Mouse (Mus musculus): ENCODE measurements at regions not wholly inside any gene's neighbourhood (a gene's known extent, or its start where the extent isn't known, plus 50 kb on each side); places are given as distances from the start of the nearest gene placed in this dataset.
A peak's percentile ranks its signal among the peaks of the same experiment; 100 is the strongest.

GRCm38 (mm10) chr3:149215691-149216090 is 225.3 kb upstream of the Adgrl2 start:
- H3K27me3 ChIP-seq (ENCODE audit: control insufficient read depth, insufficient read depth, low read length): no peaks in the 10 kb centered on the region
- DNase-seq: no peak
- WGBS: 92% methylated on average over 2 of the region's 2 CpGs
- no peak overlapping the region for H3K27ac ChIP-seq
- TF ChIP-seq CTCF (IDR thresholded peaks at IDR 0.05) (no peak), EP300 (IDR thresholded peaks at IDR 0.05; ENCODE audit: insufficient read depth, low read depth, low read length) (no peak), POLR2A (IDR thresholded peaks at IDR 0.05; ENCODE audit: insufficient read depth, low read depth, low read length) (no peak)
- no peak overlapping the region for H3K4me3 ChIP-seq
- peaks cover 8% of the 10 kb centered on the region for H3K4me1 ChIP-seq (ENCODE audit: control insufficient read depth, insufficient read depth, low read length)
- H3K9ac ChIP-seq (ENCODE audit: low read depth, low read length): no peak overlapping the region
- H3K36me3 ChIP-seq (ENCODE audit: control insufficient read depth, insufficient read depth, low read length): peaks cover 4% of the 10 kb centered on the region; the same call in 1 of the 2 replicates
- intact Hi-C loops (cut with DNase I): no loop called here
- H3K79me2 ChIP-seq (replicated peaks; ENCODE audit: control insufficient read depth, insufficient read depth, low read length): no peaks in the 10 kb centered on the region

GRCm38 (mm10) chr3:149211909-149212308 is 221.6 kb upstream of the Adgrl2 start:
- Histone ChIP-seq H3K9ac (ENCODE audit: low read depth, low read length) (no peak overlapping the region), H3K79me2 (replicated peaks; ENCODE audit: control insufficient read depth, insufficient read depth, low read length) (no peaks in the 10 kb centered on the region), H3K27me3 (ENCODE audit: control insufficient read depth, insufficient read depth, low read length) (no peaks in the 10 kb centered on the region), H3K27ac (no peak overlapping the region), H3K4me3 (no peak overlapping the region), H3K36me3 (ENCODE audit: control insufficient read depth, insufficient read depth, low read length) (no peaks in the 10 kb centered on the region), H3K4me1 (ENCODE audit: control insufficient read depth, insufficient read depth, low read length) (no peaks in the 10 kb centered on the region)
- 89% methylated on average over 7 of the region's 7 CpGs for WGBS
- intact Hi-C loops (cut with DNase I): no loop called here
- no peak for DNase-seq
- TF ChIP-seq POLR2A (IDR thresholded peaks at IDR 0.05; ENCODE audit: insufficient read depth, low read depth, low read length) (no peak), EP300 (IDR thresholded peaks at IDR 0.05; ENCODE audit: insufficient read depth, low read depth, low read length) (no peak), CTCF (IDR thresholded peaks at IDR 0.05) (no peak)

- TF ChIP-seq CTCF (IDR thresholded peaks at IDR 0.05): no peak
- no peak for TF ChIP-seq EP300 (IDR thresholded peaks at IDR 0.05; ENCODE audit: insufficient read depth, low read depth, low read length)
- no peak for TF ChIP-seq POLR2A (IDR thresholded peaks at IDR 0.05; ENCODE audit: insufficient read depth, low read depth, low read length)
- WGBS: 83% methylated on average over 2 of the region's 2 CpGs
Measured at GRCm38 (mm10) chr3:149209260-149209659, 218.9 kb upstream of the Adgrl2 start.

GRCm38 (mm10) chr3:149203451-149203850 is 213.1 kb upstream of the Adgrl2 start:
- no peak for TF ChIP-seq CTCF (IDR thresholded peaks at IDR 0.05)
- no peak for TF ChIP-seq POLR2A (IDR thresholded peaks at IDR 0.05; ENCODE audit: insufficient read depth, low read depth, low read length)
- TF ChIP-seq EP300 (IDR thresholded peaks at IDR 0.05; ENCODE audit: insufficient read depth, low read depth, low read length): no peak
- no peak for DNase-seq

More at GRCm38 (mm10) chr3:149209260-149209659, 218.9 kb upstream of the Adgrl2 start:
- intact Hi-C loops (cut with DNase I): no loop called here
- Histone ChIP-seq H3K36me3 (ENCODE audit: control insufficient read depth, insufficient read depth, low read length) (no peaks in the 10 kb centered on the region), H3K4me1 (ENCODE audit: control insufficient read depth, insufficient read depth, low read length) (no peaks in the 10 kb centered on the region), H3K27me3 (ENCODE audit: control insufficient read depth, insufficient read depth, low read length) (no peaks in the 10 kb centered on the region), H3K27ac (no peak overlapping the region), H3K9ac (ENCODE audit: low read depth, low read length) (no peak overlapping the region), H3K79me2 (replicated peaks; ENCODE audit: control insufficient read depth, insufficient read depth, low read length) (no peaks in the 10 kb centered on the region), H3K4me3 (no peak overlapping the region)
- DNase-seq: no peak

GRCm38 (mm10) chr3:149196477-149197185 is 206.3 kb upstream of the Adgrl2 start:
- intact Hi-C loops (cut with DNase I): no loop called here
- DNase-seq: no peak
- no peaks in the 10 kb centered on the region for H3K79me2 ChIP-seq (replicated peaks; ENCODE audit: control insufficient read depth, insufficient read depth, low read length)
- WGBS: 83% methylated on average over 8 of the region's 8 CpGs
- H3K4me3 ChIP-seq: no peak overlapping the region
- no peak overlapping the region for H3K27ac ChIP-seq
- H3K27me3 ChIP-seq (ENCODE audit: control insufficient read depth, insufficient read depth, low read length): no peaks in the 10 kb centered on the region
- TF ChIP-seq EP300 (IDR thresholded peaks at IDR 0.05; ENCODE audit: insufficient read depth, low read depth, low read length) (no peak), CTCF (IDR thresholded peaks at IDR 0.05) (no peak), POLR2A (IDR thresholded peaks at IDR 0.05; ENCODE audit: insufficient read depth, low read depth, low read length) (no peak)
- no peaks in the 10 kb centered on the region for H3K4me1 ChIP-seq (ENCODE audit: control insufficient read depth, insufficient read depth, low read length)
- H3K9ac ChIP-seq (ENCODE audit: low read depth, low read length): no peak overlapping the region
- H3K36me3 ChIP-seq (ENCODE audit: control insufficient read depth, insufficient read depth, low read length): no peaks in the 10 kb centered on the region

More at GRCm38 (mm10) chr3:149203451-149203850, 213.1 kb upstream of the Adgrl2 start:
- peaks cover 3% of the 10 kb centered on the region for H3K4me1 ChIP-seq (ENCODE audit: control insufficient read depth, insufficient read depth, low read length)
- intact Hi-C loops (cut with DNase I): no loop called here
- no peak overlapping the region for H3K4me3 ChIP-seq
- no peak overlapping the region for H3K9ac ChIP-seq (ENCODE audit: low read depth, low read length)
- H3K27ac ChIP-seq: peak overlapping the region; percentile 38
- H3K79me2 ChIP-seq (replicated peaks; ENCODE audit: control insufficient read depth, insufficient read depth, low read length): no peaks in the 10 kb centered on the region
- 44% methylated on average over 5 of the region's 5 CpGs for WGBS
- no peaks in the 10 kb centered on the region for H3K36me3 ChIP-seq (ENCODE audit: control insufficient read depth, insufficient read depth, low read length)
- H3K27me3 ChIP-seq (ENCODE audit: control insufficient read depth, insufficient read depth, low read length): no peaks in the 10 kb centered on the region

- TF ChIP-seq EP300 (IDR thresholded peaks at IDR 0.05; ENCODE audit: insufficient read depth, low read depth, low read length) (0 out of 2 replicates have a peak, but pooled peaks have one; percentile 12), CTCF (IDR thresholded peaks at IDR 0.05) (no peak)
- Histone ChIP-seq H3K4me3 (peak overlapping the region; percentile 42), H3K79me2 (replicated peaks; ENCODE audit: control insufficient read depth, insufficient read depth, low read length) (no peaks in the 10 kb centered on the region), H3K4me1 (ENCODE audit: control insufficient read depth, insufficient read depth, low read length) (no peaks in the 10 kb centered on the region; the same call in none of the 2 replicates), H3K27me3 (ENCODE audit: control insufficient read depth, insufficient read depth, low read length) (no peaks in the 10 kb centered on the region), H3K27ac (peak overlapping the region; percentile 56), H3K36me3 (ENCODE audit: control insufficient read depth, insufficient read depth, low read length) (peaks cover 2% of the 10 kb centered on the region), H3K9ac (ENCODE audit: low read depth, low read length) (peak overlapping the region; percentile 17; the same call in 1 of the 2 replicates)
- intact Hi-C loops (cut with DNase I): loop anchor here (1.0 kb wide), 1 partner anchor 28 kb away; no protein-coding TSS in a partner anchor
- 42% methylated on average over 19 of the region's 19 CpGs for WGBS
- peak; percentile 24 to 25 for DNase-seq
Measured at GRCm38 (mm10) chr3:149190856-149191576, 200.7 kb upstream of the Adgrl2 start.
